Mouse (Mus musculus) Muller cell, postnatal 12 days (primary cell): ENCODE measurements at regions not wholly inside any gene's neighbourhood (a gene's known extent, or its start where the extent isn't known, plus 50 kb on each side); places are given as distances from the start of the nearest gene placed in this dataset.

ENCODE experiments used
- DNase-seq: peaks from one replicate; pipeline ENCODE4 v3.0.0-alpha.2; 2015; ENCODE audit errors: inconsistent ontology term

DNA sequence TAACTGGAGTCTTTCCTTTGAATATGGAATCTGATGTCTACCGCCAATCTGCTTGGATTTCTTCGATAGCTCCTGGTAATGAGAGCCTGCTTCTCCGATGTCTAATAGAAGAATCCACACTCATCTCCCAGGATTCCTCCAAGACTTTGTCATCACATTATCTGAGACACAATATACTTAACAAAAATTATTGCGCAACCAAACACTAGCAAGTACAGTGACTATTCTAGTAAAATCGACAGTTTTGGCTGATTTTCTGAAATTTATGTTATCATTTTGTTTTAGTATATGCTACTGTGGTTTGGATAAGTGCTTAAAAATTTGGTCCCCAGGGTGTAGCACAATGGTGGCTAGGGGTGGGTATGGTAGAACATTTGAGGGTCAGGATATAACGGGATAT is 266.5 kb downstream of the Gm5447 start:
- DNase-seq = no peak

DNA sequence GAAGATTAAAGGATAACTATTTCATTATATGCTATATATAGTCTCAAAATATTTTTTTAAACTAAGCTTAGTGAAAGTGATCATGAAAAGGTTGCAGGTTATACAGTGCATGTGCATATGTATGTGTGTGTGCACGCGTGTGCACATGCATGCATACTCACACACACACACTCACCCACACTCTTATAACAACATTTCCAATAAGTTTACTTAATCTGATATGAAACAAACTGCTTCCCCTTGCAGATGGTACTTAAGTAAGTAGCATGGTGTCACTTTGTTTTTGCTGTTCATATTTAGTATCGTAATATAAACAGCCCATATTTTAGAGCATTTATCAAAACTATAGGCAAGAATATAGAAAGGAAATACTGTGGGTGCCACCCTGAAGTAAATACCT is 275.0 kb downstream of the Gm5447 start:
- no peak for DNase-seq

DNA sequence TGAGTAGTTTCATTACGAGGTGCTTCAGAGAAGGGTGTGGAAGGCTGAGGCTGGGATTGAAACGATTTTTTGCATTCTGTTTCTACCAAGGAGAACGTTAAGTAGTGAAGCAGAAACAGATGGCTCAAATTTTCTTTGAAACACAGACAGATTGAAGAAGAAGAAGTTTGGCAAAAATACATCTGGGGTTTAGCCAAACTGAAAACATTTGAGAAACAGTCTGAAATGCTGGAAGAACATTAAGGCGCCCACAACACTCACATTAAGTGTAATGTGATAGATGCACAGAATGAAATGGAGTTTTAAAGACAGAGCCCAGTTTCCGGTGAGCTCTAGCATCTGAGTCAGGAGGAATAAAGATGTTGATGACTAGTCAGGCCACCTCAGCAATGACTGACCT is 275.5 kb downstream of the Gm5447 start:
- no peak for DNase-seq

DNA sequence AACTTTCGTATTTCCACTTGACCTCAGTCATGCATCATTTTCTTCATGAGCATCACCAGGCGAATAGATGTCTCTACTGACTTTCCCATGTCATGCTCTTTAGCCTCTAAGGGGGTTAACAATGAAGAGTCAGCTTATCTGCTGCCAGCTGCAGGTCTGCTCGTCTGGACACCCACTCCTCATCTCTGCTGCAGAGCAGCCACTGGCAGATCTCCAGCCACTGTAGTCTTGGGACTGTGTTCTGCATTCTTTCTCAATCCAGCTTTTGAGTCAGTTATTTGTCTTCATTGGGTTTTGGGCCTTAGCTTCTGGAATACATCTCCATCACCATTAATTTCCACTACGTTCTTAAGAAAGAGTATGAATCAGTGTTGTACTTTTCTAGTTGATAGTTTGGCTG is 280.0 kb downstream of the Gm5447 start:
- DNase-seq = no peak

DNA sequence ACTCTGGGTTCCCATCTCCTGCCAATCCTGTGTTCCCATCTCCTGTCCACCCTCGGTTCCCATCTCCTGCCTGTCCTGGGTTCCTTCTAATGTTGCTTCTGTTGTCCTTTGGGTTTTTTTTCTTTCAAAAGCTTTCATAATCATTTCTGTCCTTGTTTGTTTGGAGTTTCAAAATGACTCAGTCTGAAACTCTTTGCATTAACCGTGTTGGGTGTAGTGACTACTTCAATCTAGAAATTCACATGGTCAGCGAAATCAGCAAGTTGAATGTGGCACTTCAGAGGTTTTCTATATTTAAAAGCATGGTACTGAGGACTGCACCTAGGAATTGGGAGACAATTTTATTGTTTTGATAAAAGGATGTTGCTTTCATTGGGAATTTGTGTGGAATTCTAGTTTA is 280.7 kb downstream of the Gm5447 start:
- DNase-seq = no peak

DNA sequence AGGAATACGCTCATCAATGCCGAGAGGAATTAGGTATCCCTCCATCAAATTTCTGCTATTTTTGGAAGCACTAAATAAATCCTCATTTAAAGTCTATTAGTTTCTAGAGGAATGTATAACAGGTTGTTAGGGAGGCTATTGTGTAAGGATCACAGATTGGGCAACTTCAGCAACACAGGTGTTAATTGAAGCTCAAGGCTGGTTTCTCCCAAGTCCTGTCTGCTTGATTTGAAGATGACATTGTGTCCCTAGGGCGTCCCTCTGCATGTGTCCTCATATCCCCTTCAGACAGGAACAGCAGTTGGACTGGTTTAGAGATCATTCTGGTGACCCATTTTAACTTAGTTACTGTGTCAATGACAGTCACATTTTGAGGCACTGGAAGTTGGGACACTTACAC is 281.5 kb downstream of the Gm5447 start:
- no peak for DNase-seq

DNA sequence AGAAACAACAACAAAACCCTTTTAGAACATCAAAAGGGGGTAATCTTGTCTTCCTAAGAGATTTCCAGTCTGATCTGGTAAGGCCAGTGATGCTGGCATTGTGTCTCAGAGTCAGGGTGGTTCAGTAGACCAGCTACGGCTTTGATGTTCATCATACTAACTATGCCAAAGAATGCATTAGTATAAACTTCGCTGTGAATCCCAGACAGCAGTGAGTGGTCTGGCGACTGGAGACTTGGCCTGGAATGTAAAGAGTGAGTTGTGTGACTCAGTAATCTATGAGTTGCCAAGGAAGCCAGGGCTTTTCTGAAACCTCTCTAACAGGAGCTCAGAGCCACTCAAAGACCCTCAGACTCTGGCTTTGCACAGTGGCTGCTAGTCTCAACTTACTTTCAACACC is 288.1 kb upstream of the Foxq1 start:
- DNase-seq = no peak

DNA sequence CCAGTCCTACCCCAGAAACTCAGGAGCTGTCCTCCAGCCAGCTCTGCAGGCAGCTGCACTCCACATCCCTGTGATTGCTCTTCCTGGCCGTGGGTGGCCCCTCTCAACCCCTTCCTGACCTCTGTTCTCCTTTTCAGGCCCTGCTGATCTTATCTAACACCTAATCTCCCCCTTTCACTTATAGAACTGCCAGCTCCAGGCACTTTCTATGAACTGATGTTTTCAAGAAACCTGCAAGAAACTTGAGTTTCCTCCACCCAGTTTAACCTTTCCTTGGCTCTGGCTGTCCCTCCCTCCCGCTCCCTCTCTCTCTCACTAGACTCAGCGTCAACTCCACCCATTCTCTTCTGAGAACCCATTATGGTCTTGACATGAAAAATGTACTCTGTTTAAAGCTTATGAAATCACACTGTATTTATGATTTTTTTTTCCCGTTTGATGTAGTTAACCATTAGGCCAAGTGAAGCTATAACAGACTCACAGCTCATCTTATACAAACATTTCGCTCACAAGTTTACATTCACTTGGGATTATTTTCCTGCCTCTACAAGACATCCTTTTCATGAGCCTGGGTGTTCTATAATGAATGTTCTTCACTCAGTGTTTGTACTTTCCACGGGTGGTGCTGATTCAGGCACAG is 279.8 kb upstream of the Foxq1 start:
- DNase-seq = no peak

DNA sequence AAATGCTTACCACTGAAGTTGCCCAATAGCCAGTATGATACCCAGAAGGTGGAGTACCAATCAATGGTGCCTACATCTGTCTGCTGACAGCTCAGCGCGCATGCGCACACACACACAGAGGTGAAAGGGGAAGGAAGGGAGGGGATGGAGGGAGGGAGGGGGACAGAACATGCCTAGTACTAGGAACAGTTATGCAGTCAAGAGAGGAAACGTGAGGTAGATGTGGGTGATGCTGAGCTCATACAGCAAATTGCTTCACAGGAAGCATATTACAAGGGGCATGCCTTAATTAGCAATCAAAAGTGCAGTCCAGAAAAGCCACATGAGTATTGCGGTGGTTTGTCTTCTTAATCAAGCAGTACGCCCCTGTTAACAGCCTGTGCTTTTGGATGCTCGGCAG is 265.3 kb upstream of the Foxq1 start:
- no peak for DNase-seq

DNA sequence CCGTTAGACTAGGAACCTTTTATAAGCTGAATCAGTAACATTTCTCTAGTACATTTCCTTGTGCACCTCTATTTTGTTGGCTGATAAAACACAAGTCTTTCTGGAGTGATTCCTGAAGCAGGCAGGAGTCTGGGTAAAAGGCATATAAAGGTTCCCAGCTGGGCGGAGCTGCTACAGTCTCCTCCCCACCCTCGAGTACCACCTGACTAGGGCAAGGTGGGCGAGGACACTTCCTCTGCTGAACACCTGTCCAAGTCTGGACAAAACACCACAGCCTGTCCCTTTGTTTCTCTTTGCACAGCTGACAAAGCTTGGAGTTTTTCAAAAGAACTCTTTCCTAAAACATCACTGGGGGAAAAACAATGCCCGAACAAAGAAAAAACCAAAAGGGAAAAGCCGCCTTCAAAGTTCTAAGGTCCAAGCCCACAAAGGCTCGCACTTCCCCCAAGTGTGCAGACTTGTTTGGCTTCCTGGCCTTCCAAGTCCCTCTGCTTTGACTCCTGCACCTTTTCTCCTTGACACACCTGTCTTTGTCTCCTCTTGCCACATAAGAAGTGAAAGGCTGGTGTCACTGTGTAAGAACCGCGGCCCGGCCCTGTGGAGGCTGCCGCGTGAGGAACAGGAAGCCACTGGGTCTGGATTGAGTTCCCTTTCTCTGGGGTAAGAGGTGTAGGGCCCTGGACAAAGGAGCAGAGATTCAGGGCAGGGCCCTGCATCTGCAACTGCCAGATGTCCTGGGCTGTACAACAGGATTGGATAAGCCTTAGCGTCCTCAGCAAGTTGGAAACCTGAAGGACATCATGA is 263.1 kb upstream of the Foxq1 start:
- DNase-seq = no peak

DNA sequence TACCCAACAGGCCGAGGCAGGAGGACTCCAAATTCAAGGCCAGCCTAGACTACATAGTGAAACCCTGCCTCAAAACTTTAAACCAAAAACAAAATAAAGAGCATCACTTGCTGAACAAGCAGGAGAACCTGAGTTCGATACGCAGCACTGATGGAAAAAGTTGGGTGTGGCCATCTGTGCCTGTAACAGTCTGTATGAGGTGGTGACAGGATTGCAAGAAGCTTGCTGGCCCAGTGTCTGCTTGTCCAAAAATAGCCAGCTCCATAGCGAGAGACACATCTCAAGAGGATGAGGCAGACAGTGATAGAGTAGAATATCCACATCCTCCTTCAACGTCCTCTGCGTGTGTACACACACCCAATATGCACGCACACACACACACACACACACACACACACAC is 261.9 kb upstream of the Foxq1 start:
- no peak for DNase-seq

DNA sequence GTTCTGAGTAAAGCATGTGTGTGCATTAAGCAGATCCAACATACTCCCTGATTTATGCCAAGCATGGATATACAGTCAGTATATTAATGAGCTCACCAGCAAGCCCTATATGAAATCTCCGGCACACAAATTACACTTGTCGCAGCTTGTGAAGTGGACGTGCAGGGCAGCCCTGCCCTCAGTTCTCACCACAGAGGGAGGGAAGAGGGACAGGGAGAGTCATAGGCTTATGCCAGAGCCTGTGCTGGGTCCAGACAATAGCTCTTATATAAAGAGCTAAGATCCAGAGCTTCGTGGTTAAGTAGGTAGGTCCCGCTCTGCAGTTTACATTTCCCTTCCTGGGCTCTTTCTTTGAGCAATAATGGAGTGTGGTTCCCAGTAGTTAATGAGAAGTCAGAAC is 252.7 kb upstream of the Foxq1 start:
- no peak for DNase-seq

DNA sequence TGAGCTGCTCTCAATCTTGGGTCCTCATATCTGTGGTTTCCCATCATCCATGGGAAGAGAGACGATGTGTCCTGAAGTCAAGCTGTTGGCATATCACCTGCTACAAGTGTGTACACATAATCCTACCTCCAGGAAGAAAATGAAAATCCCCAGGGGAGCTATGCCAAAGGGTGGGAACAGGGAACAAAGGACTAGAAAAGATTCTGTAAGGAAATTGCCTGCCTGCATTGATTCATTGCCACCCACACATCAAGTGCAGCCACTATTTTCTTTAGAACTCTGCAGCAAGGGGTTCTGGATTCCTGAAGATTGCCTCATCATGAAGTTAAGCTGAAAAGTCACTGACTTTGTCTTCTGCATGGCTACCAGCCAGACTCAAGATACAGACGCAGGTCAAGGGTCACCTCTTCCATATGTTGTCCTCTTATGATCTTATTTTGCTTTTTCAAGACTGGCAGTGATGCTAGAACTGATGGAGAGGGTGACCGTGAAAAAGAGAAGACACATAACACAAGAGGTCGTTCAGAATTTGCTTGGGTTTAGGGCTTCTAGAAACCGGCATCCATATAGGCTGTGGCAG is 251.6 kb upstream of the Foxq1 start:
- DNase-seq = no peak

DNA sequence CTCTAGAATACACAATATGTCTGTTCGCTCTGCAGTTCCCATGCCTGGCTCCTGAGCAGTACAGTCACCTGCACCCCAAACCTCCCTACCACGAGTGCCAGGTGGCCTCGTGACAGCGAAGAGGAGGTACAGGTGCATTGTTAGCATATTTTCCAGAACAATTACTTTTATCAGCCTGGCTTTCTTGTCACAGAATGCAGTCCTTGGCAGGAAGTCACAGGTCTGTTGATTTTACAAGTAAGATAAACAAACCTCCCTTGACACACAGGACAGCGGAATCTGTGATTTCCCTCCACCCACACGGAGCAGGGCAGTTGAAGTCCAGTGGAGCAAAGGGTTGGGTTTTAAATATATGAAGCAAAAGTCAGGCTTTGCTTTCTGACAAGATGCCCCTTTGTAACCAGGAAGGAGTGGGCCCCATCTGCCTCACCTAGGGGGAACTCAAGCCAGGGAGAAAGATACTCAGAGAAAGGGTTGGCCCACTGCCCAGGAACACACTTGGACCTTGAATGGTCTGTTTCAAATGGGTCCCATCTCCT is 246.8 kb upstream of the Foxq1 start:
- no peak for DNase-seq

DNA sequence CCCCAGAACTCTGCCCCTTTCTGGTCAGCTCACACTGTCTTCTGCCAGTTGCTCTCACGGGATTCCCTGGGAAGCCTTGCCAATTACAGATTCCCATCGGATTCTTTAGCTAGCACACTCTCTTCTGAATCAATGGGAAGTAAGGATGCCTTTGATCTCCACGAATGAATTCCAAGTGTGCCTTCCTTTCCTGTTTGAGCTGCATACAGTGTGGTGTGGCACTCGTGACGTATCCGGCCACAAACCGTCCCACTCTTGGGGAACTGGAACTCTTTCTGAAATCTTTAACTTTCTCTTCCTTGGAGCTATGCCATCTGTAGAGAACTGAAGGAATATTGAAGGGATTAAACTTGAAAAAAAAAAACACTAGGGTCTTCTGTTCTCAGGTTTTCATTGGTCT is 243.2 kb upstream of the Foxq1 start:
- DNase-seq = peak; percentile 39

DNA sequence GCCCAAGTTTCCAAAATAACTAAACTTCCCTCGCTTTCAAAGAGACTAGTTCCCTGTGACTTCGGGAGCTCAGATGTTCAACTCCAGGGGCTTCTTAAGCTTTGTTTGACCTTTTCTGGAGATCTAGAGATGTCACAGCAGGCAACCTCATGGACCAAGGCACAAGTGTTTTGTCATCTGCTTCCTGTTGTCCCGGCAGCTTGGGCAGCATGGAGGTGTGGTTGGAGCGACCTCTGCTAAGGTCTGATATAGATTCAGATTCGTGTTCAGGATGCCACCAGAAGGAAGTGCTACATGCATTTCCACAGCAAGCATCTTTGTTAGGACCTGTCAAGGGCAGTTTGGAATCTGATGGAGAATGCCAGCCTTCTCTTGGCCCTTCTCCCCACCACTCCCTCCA is 242.1 kb upstream of the Foxq1 start:
- no peak for DNase-seq

DNA sequence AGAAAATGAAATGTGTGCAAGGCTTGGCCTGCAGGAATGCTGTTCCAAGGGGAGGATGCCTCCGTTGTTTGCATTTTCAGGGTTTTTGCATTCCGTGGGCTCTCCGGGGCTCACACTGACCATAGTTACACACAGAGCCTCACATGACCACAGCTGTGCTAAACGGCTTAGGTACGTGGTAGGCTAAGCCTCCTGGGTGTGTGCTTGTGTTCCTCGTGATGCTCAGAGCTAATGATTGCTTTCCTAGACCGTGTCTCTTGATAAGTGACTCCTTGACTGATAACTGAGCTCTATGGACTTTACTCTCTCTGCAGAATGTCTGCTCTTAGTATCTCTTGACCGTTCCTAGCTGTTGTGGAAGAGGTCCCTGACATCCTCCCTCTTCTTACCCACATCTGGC is 238.9 kb upstream of the Foxq1 start:
- DNase-seq = no peak

DNA sequence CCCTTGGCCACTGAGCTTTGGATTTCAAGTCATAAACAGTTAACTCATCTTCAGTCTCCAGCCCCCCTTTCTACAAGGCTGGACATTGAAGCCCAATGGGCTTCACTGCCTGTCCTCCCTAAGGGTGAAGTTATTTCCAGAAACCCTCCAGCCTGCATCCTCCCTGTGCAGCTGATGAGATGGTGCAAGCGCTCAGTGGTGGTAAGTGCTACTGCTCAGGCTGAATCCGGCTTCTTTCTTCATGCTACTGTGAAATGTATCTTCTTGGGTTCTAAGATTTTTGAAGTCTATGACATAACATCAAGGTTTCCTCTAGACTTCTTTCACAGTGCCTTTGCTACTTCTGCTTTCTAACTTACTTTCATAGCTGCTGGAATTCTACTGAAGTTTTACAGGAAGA is 237.9 kb upstream of the Foxq1 start:
- no peak for DNase-seq

DNA sequence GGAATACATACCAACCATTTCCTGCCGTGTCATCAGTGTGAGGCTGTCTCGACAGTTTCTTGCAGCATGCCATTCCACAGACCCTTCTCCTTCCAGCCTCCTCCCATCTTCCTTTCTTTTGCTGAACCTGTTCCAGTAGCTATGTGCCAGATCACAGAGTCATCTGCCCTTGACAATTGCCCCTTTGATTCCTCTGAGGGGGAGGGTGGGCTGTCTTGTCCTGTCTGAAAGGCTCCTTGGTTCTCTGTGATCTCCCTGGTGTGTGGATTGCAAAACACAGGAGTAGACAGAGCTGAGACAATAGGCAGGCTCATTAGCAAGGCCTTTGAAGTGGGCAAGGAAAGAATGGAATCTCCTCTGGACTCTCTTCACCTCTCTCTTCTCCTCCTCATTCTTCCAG is 234.5 kb upstream of the Foxq1 start:
- DNase-seq = peak; percentile 50

DNA sequence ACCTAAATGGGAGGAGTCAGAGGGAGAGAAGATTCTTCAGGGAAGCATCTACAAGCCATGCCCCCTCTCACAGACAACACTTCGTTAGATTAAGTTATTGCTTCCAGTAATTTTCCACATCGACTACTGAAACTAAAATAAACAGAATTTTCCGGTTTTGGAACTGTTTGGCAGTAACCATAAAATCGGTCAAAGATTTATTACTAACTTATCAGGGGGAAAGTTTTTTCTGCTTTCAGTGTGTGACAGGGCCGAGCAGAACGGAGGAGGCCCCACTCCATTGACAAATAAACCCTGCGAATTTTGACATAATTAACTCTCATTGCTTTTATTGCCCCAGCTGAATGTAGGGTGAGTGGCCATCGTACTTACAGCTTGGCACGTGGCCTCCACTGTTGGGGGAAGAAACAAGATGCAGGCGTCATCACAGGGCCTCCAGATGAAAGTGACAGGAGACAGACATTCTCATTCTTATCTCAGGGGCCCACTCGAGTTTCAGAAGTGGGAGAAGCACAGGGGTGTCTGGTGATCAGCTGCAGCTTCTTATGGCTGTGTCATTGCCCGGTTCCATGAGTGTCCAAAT is 229.6 kb upstream of the Foxq1 start:
- no peak for DNase-seq

DNA sequence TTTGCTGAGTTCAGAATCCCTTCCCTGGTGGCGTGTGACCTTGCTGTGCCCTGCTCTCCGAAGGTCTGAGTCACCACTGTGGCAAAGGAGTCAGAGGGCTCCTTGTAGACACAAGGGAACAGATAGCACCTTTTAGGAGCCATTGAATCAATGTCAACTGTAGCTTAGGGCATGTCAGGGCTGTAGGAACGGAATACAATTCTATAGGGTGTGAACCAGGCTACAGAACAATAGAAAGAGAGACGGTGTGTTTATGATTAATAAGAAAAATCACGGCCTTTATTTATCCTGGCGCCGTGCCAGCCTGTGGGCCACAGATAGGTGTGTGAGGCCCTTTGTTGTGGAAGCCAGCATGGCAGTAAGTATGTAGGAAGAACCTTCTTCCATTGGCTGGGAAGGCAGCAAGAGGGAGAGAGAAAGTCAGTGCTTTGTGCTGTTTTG is 228.4 kb upstream of the Foxq1 start:
- no peak for DNase-seq

DNA sequence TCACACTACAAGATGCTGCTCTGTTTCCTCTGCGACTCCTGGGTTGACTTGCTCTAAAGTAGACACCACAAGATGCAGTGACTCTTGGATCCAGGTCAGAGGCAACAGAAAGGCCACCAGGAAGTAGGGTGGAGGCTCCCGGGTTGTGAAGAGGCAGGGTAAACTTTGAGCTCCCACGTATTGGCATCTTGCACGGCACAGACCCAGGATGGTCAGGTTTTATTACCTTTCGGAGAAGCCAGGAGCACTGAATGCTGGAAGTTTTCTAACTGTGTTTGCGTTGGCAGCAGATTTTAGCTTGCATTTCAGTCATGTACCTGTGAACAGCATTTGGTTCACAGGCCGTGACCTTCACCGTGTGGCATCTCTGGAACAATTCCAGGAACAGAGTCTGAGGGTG is 227.2 kb upstream of the Foxq1 start:
- no peak for DNase-seq

DNA sequence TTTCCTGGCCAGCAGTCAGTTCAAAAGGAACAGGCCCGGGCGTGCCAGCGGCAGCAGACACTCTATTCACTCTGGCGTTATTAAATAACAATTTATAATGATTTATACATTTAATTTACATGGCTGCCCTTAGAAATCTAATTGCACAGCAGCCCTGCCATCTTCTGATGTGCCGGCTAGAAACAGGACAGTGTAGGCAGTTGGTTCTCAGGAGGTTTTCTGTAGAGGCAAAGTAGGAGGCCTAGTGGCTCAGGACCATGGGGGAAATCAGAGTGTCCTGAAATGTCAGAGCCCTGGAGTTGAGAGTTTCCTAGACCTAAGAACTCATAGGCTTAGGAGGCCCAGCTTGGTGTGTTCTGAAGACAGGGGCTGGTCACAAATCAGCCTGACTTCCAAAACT is 225.2 kb upstream of the Foxq1 start:
- DNase-seq = no peak
